Mouse (Mus musculus) c-Kit-positive CD71-negative TER-119-negative erythroid progenitor cells, embryonic 14.5 days (primary cell): ENCODE measurements around the gene Rimbp2.

Experiments used
- DNase-seq: peaks from one replicate; pipeline ENCODE4 v3.0.0-alpha.2; 2013; ENCODE audit warnings: low read depth

Gene Rimbp2

GRCm38 (mm10) chr5:128845033-128845432, 108.3 kb downstream of the Rimbp2 start:
- no peak for DNase-seq

DNA sequence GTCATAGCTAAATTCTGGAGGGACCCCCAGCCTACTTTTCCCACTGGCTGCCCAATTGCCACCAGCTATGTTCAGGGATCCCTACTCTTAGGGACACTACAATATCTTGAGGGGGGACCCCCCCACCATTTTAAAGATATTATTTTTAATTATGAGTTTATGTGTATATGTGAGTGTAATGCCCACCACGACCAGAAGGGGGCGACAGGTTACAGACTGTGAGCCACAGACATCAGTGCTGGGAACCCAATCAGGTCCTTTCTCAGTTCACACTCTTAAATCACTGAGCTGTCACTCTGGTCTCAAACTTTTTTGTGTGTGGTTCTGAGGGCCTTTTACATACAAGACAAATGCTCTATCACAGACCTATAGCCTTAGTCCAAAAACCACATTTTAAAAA, 109.3 kb downstream of the Rimbp2 start:
- no peak for DNase-seq

DNA sequence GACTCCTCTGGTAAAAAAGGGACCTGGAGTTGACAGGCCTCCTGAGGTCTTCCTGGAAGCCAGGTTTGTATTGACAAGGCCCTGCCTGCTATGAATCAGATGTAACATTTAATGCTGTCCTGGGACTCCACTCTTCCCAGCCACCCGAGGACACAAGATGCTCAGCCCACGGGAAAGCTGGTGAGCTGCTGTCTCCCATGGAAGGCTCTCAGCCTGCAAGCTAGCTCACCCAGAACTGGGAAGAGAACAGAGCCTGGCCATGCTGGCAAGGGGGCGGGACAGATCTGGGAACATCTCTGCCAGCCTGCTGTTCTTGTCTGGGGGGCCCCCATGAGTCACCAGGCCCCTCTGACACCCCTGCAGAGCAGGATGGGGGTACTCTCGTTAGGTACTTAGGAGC, 111.7 kb downstream of the Rimbp2 start:
- DNase-seq, result no peak

DNA sequence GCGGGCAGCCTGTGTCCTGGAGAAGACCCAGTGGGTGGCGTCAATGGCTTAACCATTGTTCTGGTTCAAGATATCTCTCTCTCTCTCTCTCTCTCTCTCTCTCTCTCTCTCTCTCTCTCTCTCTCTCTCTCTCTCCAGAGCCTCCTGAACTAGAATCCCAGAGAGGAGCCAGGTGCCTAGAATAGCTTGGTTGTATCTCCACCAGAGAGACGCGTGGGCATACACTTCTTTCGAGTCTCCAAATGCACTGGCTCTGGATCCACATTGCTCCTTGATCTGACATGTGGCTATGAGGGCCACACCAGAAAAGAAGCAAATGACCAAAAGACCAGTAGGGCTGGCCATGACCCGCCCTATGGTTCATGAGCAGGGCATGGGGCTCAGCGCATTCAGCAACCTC, 116.2 kb downstream of the Rimbp2 start:
- no peak for DNase-seq

DNA sequence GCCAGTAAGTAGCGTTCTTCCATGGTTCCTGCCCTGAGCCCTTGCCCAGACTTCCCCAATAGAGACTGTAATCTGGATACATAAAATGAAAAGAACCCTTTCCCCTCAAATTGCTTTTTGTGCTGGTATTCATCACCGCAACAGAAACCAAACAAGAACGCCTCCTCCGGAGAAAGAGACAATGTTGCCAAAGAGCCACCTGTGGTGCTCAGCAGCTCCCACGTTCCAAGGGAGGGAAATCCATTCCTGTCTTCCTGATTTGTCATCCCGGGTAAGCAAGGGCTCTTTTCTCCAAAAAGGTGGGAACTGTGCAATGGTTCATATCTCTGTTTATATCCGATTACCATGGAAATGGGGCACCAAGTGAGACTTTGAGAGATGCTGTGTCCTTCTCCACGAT, 119.2 kb downstream of the Rimbp2 start:
- DNase-seq, result no peak

GRCm38 (mm10) chr5:128822843-128823242, 130.4 kb downstream of the Rimbp2 start:
- DNase-seq, result no peak

- no peak for DNase-seq
Observed at GRCm38 (mm10) chr5:128819638-128820285, 133.5 kb downstream of the Rimbp2 start.

DNA sequence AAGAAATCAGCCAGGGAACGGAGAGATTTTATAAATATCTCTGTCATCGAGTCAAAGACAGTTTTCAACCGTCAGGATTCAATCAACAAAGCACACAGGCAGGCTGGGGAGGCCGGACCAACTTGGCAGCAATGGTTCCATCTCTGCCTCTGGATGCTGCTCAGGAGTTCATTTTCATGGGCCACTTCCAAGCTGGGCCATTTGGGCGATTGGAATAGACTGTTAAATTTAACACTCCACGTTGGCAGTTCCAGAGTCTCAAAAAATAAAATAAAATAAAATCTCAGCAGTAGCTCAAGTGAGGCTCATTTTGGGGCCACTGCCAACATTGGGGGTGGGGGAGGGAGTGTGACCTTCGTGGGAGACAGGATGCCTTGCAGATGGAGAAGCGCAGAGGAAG, 137.7 kb downstream of the Rimbp2 start:
- DNase-seq, result no peak

- no peak for DNase-seq
Observed at GRCm38 (mm10) chr5:128815078-128815477, 138.2 kb downstream of the Rimbp2 start.

GRCm38 (mm10) chr5:128813121-128813520, 140.2 kb downstream of the Rimbp2 start:
- peak; percentile 2 for DNase-seq

GRCm38 (mm10) chr5:128811431-128811830, 141.9 kb downstream of the Rimbp2 start:
- no peak for DNase-seq

GRCm38 (mm10) chr5:128810006-128810405, 143.3 kb downstream of the Rimbp2 start:
- DNase-seq, result no peak

DNA sequence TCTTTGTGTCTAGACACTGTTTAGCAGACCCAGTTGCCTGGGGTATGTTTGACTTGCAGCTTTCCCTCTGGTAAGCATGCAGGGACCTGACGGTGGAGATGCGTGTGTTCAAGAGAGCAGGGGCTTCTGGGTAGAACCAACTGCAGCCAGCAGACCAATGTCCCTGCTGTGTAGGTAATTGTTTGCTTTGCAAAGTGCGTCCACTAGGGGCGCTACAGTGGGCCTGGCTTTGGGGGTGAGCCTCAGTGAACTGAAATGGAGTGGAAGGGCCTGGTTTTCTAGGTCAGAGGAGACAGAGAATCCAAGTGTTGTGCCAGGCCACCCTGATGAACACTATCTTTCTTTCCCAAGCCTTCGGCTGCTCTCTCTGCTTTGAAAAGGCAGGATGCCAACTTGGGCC, 143.9 kb downstream of the Rimbp2 start:
- peak; percentile 6 for DNase-seq

GRCm38 (mm10) chr5:128808547-128809182, 144.6 kb downstream of the Rimbp2 start:
- peak; percentile 2 for DNase-seq

DNA sequence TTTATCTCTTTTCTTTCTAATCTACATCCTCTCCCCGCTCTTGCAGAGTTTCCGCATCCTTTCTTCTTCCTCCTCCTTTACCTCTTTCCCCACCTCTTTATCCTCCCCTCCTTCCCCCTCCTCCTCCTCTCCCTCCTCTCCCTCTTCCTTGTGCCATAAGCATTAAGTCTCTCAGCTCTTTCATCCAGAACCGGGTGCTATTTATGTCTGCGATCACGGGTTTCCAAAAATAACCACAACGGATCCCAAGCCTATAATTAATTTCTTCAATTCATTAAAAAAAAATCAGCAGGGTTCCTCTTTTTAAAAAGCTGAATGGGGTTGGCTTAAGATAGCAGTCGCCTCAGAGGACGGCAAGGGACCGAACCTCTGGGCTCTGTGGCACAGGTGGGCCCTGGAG, 145.9 kb downstream of the Rimbp2 start:
- DNase-seq, result no peak

GRCm38 (mm10) chr5:128806296-128806998, 146.8 kb downstream of the Rimbp2 start:
- DNase-seq, result no peak

- no peak for DNase-seq
Observed at GRCm38 (mm10) chr5:128805092-128805491, 148.2 kb downstream of the Rimbp2 start.

- no peak for DNase-seq
Observed at GRCm38 (mm10) chr5:128800592-128800991, 152.7 kb downstream of the Rimbp2 start.

DNA sequence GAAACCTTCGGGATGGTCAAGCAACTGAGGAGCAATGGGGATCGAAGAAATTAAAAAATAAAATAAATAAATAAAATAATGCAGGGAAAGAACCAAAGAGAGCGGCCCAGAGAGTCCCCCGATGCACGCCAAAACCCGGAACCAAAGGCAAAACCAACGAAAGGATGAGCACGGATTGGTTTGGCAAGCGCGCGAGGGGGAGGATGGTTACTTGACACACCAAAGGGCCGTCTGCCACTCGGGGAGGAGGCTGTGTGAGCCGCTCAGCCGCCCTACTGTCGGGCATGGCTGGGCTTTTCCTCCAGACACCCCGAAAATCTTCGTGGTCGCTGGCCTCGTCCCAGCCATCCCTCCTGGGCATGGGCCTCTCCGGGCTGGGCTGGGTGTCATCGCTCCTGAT, 171.7 kb downstream of the Rimbp2 start:
- DNase-seq, result no peak

- no peak for DNase-seq
Observed at GRCm38 (mm10) chr5:128776386-128776785, 176.9 kb downstream of the Rimbp2 start.

- no peak for DNase-seq
Observed at GRCm38 (mm10) chr5:128769026-128769631, 184.2 kb downstream of the Rimbp2 start.

- no peak for DNase-seq
Observed at GRCm38 (mm10) chr5:128761118-128761517, 192.2 kb downstream of the Rimbp2 start.

DNA sequence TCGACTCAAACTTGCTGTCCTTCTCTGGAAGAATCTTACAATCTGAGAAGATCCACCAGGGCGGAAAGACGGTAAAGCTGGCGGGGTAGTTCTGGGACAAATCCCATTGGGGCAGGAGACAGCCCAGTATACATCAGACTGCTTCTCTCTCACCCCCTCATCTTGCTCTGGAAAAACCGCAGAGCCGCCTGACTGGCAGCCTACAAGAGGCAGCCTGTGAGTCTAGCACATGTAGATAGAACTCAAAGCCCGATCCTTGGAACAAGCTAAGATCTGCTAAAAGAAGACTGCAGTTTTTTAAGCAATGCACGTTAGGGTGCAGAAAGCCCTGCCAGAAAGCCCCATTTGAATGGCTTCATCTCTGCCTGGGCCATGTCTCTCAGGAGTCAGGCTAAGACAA, 207.0 kb downstream of the Rimbp2 start:
- DNase-seq, result no peak
